Mouse (Mus musculus): Measurements from ENCODE around the gene Commd1. TPM values are rescaled to one million over a fixed set of nuclear protein-coding genes. Genes with fewer than 3 reads are reported as not detected.

The Commd1 gene
- polyA plus RNA-seq, 2 experiments from 2014 or later, result 95.9 to 117 TPM

- ATAC-seq, result no peak
Observed at GRCm38 (mm10) chr11:22989786-22990185, 7.6 kb upstream of the Commd1 start.

GRCm38 (mm10) chr11:22987357-22987756 lies 5.2 kb upstream of the Commd1 start:
- peak; percentile 58 for ATAC-seq

DNA sequence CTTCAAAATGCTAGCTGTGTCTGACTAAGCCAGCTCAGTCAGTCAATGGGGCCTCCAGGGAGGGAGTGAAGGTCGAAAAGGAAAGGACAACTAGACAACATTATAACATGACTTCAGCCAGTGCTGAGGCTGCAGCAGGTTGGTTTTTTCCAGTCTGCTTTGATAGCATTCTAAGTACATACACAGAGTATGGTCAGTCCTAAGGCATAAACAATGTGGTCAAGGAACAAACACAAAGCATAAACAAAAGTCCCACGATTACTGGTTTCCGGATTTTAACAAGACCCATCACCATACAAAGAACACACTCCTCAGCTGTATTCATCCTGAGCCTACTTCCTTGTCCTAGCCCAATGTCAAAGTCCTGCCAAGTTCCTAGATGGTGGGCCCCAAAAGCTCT lies 3.3 kb upstream of the Commd1 start:
- ATAC-seq, result no peak

DNA sequence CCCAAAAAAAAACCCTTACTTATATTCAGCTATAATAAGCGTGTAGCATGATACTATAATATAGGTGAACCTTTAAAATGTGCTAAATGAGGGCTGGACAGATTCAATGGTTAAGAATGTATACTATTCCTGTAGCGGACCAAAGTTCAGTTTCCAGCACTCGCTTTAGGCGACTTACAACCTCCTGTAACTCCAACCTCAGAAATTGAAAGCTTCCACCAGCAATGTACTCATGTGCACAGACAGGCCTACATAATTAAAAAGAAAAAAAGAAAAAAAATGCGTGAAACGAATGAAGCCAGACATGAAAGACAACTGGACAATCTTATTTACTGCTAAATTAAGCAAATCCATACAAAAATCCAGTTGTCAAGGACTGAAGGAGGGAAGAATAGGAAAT lies 664 bp upstream of the Commd1 start:
- no peak for ATAC-seq

GRCm38 (mm10) chr11:22981543-22981950 lies 635 bp downstream of the Commd1 start:
- peak; percentile 20 for ATAC-seq

GRCm38 (mm10) chr11:22981041-22981440 lies 1.1 kb downstream of the Commd1 start:
- ATAC-seq, result no peak

DNA sequence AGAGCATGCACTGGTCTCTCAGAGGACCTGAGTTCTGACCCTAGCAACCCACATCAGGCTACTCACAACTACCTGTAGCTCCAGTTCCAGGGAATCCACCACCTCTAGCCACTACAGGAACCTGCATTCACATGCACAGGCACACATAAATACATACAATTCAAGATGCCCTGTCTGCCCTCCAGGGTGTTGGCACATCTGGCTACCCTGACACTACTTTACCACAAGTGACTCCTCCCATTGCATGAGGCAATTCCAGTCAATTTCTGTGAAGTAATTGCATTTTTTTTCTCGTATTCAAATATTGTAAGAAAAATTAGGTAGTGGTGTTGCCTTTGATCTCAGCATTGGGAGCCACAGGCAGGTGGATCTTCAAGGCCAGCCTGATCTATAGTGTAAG lies 3.0 kb downstream of the Commd1 start:
- no peak for ATAC-seq

GRCm38 (mm10) chr11:22978711-22979110 lies 3.5 kb downstream of the Commd1 start:
- ATAC-seq, result no peak

- no peak for ATAC-seq
Observed at GRCm38 (mm10) chr11:22978215-22978614, 4.0 kb downstream of the Commd1 start.

GRCm38 (mm10) chr11:22973599-22973998 lies 8.6 kb downstream of the Commd1 start:
- ATAC-seq, result no peak

DNA sequence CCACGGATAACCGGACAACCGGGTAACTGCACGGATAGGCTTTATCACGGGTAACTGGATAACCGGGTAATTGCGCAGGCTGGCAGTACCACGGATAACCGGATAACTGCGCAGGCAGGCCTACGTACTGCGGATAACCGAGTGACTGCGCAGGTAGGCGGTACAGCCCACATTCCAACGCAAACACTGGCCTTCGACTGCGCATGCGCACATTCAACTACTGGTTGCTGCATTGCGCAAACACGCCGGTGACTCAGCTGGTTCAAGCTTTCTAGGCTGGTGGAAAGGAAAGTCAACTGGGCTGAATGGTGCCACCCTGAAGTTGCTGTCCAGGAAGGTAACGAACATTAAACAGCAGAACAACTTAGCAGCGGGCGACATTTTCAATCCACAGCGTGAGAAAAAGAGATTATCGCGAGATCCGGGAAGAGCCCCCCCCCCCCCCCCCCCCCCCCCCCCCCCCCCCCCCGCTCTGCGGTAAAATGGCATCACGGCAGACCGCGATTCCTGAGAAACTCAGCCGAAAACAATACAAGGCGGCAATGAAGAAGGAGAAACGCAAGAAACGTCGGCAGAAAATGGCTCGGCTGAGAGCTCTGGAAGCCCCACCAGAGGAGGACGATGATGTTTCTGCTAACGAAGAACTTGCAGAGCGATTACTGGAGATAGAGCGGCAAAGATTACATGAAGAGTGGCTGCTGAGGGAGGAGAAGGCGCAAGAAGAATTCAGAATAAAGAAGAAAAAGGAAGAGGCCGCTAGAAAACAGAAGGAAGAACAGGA lies 9.2 kb downstream of the Commd1 start:
- ATAC-seq, result peak; percentile 56

DNA sequence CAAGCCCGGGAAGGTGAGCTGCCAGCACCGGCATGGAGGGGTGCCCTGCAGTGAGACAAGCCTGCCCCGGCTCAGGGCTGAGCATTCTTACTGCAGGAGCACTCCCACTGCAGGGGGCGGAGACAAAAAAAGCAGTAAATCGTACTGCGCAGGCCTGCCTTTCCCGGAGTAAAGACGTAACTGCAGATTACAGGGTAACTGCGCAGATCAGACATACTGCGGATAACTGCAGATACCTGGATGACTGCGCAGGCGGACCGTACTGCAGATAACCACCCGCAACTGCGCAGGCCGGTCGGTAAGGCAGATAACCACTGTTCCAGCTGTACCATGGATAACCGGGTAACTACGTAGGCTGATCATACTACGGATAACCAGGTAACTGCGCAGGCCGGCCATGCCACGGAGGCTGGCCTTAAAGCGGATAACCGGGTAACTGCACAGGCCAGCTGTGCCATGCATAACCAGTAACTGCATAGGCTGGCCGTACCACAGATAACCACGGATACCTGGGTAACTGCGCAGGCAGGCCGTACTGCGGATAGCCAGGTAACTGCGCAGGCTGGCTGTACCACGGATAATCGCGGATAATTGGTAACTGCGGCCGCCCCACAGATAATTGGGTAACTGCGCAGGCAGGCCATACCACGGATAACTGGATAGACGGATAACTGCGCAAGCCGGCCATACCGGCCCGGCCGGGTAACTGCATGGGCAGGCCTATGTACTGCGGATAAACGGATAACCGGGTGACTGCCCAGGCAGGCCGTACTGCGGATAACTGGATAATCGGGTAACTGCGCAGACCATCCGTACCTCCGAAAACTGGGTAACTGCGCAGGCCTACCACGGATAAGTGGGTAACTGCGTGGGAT lies 10.1 kb downstream of the Commd1 start, which contains the start of gene Zrsr1:
Gene Zrsr1 (plus strand): TSS at position 171 of the 875 bp plus-strand sequence.
- peak; percentile 72 for ATAC-seq

DNA sequence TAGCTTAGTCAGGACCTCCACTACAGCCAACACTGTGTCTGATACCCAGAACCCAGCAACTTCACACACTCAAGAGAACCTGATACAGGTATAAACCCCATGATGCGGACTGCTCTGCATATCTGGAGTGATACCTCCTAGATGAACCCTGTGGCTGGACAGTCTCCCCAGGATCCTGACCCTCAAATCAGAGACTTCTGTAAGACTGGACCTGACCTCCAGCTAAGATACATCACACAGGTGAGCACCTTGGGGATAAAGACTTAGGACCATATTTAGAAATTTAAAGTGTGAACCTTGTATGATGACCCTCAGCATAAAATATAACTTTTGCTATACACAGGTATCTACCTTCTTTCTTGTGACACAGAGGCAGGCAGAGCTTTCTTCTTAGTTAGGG lies 11.6 kb downstream of the Commd1 start:
- no peak for ATAC-seq

DNA sequence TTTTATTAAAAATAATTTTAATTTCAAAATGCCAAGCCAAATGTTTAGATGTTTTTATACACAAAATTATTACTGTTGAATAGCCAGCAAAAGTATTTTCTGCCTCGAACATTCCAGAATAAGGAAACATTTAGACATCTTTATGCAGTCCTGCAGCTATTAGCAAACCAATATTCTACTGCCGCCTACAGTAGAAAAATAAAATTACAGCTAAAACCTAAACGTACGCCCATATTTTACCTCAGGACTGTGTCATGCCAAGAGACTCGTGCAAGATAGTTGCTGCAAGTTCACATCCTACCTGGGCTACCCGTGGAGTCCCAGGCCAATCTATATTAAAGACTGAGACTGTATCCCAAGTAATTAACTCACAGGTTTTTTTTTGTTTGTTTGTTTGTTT lies 12.7 kb downstream of the Commd1 start:
- peak; percentile 21 for ATAC-seq

- no peak for ATAC-seq
Observed at GRCm38 (mm10) chr11:22965503-22965902, 16.7 kb downstream of the Commd1 start.

- ATAC-seq, result no peak
Observed at GRCm38 (mm10) chr11:22964401-22964800, 17.8 kb downstream of the Commd1 start.

- ATAC-seq, result no peak
Observed at GRCm38 (mm10) chr11:22962101-22962500, 20.1 kb downstream of the Commd1 start.

- no peak for ATAC-seq
Observed at GRCm38 (mm10) chr11:22957791-22958374, 24.3 kb downstream of the Commd1 start.

- ATAC-seq, result peak; percentile 46
Observed at GRCm38 (mm10) chr11:22956830-22957229, 25.4 kb downstream of the Commd1 start.

DNA sequence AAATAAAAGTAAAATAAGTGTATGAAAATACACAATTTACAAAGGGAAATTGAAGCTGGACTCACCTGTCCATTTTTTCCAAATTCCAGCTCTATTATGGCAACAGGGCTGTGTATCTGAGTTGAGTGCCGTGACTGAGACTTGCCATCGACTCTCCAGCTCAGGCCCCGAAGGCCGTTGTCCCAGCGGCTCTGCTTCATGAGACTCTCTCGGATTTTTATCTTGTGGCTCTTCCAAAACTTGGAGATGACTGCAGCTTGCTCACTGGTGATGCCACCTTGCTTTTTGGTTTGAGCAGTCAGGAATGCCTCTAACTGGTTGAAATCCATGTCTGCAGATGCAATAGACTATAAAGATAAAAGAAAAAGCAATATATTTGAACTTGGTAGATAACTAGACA lies 25.8 kb downstream of the Commd1 start:
- no peak for ATAC-seq

GRCm38 (mm10) chr11:22952668-22953067 lies 29.5 kb downstream of the Commd1 start:
- no peak for ATAC-seq

- ATAC-seq, result no peak
Observed at GRCm38 (mm10) chr11:22950131-22950530, 32.1 kb downstream of the Commd1 start.

DNA sequence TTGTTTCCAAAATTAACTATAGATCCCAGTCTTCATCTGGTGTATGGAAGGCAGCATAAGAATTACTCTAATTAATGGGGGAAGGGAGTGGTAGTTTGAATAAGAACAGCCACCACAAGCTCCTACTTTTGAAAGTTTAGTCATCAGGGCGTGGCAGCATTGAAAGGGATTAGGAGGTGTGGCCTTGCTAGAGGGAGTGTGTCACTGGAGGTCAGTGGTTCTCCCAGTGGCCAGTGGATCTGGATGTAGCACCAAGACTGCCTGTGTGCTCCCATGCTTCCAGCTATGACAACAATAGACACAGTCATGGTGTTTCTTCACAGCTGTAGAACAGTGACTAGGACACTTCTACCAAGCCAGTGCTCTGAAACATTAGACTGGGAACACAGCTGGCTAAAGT lies 33.1 kb downstream of the Commd1 start:
- no peak for ATAC-seq

All from activated CD4-positive, CD25-positive, alpha-beta regulatory T cell, adult 4 months (primary cell).